Mouse (Mus musculus) kidney, adult 2 months (tissue): ENCODE results near the gene Actc1. TPM values are rescaled to one million over a fixed set of nuclear protein-coding genes. Genes with fewer than 3 reads are reported as not detected.
A peak's percentile ranks its signal among the peaks of the same experiment; 100 is the strongest.

ENCODE experiments used
- DNase-seq: peaks from one replicate; pipeline ENCODE4 v3.0.0; 2021
- H3K27ac ChIP-seq: fragments of 200-500 bp; 2 replicates; pipeline ENCODE4 v1.5.1; 2012; ENCODE audit warnings: low read depth, low read length, control low read depth, inconsistent platforms; ENCODE audit not compliant: insufficient read depth
- H3K27me3 ChIP-seq: fragments of 200-500 bp; replicated peaks from 2 replicates; pipeline ENCODE4 v1.6.1; 2012; ENCODE audit warnings: mild to moderate bottlenecking, moderate library complexity, low read length, inconsistent platforms; ENCODE audit not compliant: control insufficient read depth, insufficient read depth
- H3K36me3 ChIP-seq: fragments of 200-500 bp; 2 replicates; pipeline ENCODE4 v1.6.1; 2012; ENCODE audit warnings: mild to moderate bottlenecking, moderate library complexity, low read length, inconsistent platforms; ENCODE audit not compliant: control insufficient read depth, insufficient read depth
- H3K4me1 ChIP-seq: fragments of 200-500 bp; 2 replicates; pipeline ENCODE4 v1.6.1; 2011; ENCODE audit warnings: low read length; ENCODE audit not compliant: control insufficient read depth, insufficient read depth
- H3K4me3 ChIP-seq: fragments of 200-500 bp; 2 replicates; pipeline ENCODE4 v1.5.1; 2011; ENCODE audit warnings: mild to moderate bottlenecking, low read depth, low read length, control low read depth; ENCODE audit not compliant: insufficient read depth
- CTCF ChIP-seq: fragments of 200-500 bp; conservative IDR thresholded peaks from 2 replicates; pipeline ENCODE4 v1.5.1; 2011; ENCODE audit warnings: low read depth, mild to moderate bottlenecking, control low read depth, low read length, moderate library complexity, mixed read lengths; ENCODE audit not compliant: insufficient read depth, insufficient read length
- POLR2A ChIP-seq: fragments of 200-500 bp; IDR thresholded peaks from one replicate; pipeline ENCODE4 v1.6.1; 2011; ENCODE audit warnings: low read depth, low read length, control low read depth
- WGBS: fragments of 180-500 bp; shearing (Covaris S2); methylation state at CpG from one replicate; pipeline ENCODE4 v1.1.7; 2018; 5-methylcytosine and 5-hydroxymethylcytosine counted together
- polyA plus RNA-seq: library from polyadenylated mRNA; depleted of rRNA; stranded (reverse); fragments of >200 nt; gene quantifications from 2 replicates; pipeline ENCODE4 v1.2.3, GENCODE M21; 2012

The Actc1 gene
- polyA plus RNA-seq, 1 experiment = 4.5 TPM

- no peak for DNase-seq
- 74% methylated on average over 5 of the region's 5 CpGs for WGBS
- H3K27ac ChIP-seq = no peak overlapping the region
- TF ChIP-seq CTCF = no peak
- no peak for TF ChIP-seq POLR2A
- H3K27me3 ChIP-seq = no peaks in the 10 kb centered on the region
- H3K36me3 ChIP-seq = peaks cover 2% of the 10 kb centered on the region; the same call in 1 of the 2 replicates
- H3K4me3 ChIP-seq = no peak overlapping the region
- no peaks in the 10 kb centered on the region for H3K4me1 ChIP-seq
These were observed 42.0 kb upstream of the Actc1 start for GRCm38 (mm10) chr2:114095348-114095747.

DNA sequence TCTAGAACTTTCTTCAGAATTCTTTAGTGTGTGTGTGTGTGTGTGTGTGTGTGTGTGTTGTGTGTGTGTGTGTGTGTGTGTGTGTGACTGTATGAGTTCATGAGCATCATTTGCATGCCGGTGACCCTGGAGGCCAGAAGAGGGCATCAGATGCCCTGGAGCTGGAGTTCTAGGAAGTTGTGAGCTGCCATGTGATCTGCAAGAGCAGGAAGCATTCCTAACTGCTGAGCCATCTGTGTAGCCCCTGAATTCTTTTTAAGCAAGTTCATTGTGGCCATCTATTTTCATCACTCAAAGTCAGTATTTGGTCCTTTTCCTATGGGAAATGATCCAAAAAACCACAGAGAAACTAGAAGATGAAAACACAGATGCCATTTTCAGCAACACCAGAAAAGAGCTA is 41.3 kb upstream of the Actc1 start:
- 83% methylated on average over 1 of the region's 1 CpGs for WGBS
- Histone ChIP-seq H3K27ac (no peak overlapping the region), H3K4me1 (no peaks in the 10 kb centered on the region), H3K36me3 (peaks cover 2% of the 10 kb centered on the region; the same call in 1 of the 2 replicates), H3K27me3 (no peaks in the 10 kb centered on the region), H3K4me3 (no peak overlapping the region)
- no peak for DNase-seq
- no peak for TF ChIP-seq CTCF
- no peak for TF ChIP-seq POLR2A

GRCm38 (mm10) chr2:114093577-114093976 is 40.2 kb upstream of the Actc1 start:
- WGBS = 74% methylated on average over 9 of the region's 9 CpGs
- Histone ChIP-seq H3K4me3 (no peak overlapping the region), H3K4me1 (no peaks in the 10 kb centered on the region), H3K27ac (no peak overlapping the region), H3K27me3 (no peaks in the 10 kb centered on the region), H3K36me3 (peaks cover 2% of the 10 kb centered on the region; the same call in 1 of the 2 replicates)
- no peak for DNase-seq
- no peak for TF ChIP-seq POLR2A
- TF ChIP-seq CTCF = no peak

GRCm38 (mm10) chr2:114089862-114090261 is 36.5 kb upstream of the Actc1 start:
- Histone ChIP-seq H3K4me3 (no peak overlapping the region), H3K27me3 (no peaks in the 10 kb centered on the region), H3K4me1 (no peaks in the 10 kb centered on the region), H3K27ac (no peak overlapping the region), H3K36me3 (no peaks in the 10 kb centered on the region)
- WGBS = 78% methylated on average over 3 of the region's 3 CpGs
- peak; percentile 70 for DNase-seq
- TF ChIP-seq POLR2A = no peak
- no peak for TF ChIP-seq CTCF

DNA sequence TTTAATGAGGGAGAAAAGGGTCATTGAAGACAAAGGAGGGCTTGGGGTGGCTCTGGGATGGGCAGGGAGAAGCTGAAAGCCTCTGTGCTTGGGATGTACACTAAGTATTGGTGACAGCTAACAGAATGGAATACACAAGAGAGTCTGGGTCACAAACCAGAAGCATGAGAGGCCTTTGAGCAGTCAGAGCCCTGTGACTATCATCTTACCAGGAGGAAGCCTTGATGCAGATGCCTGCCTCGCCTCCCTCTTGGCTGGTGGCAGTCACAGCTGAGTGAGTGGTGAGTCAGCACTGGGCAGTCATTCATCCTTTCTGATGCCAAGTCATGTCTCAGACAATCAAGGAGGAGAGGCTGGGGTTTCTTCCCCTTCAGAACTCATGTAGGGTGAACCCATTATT is 33.9 kb upstream of the Actc1 start:
- H3K27me3 ChIP-seq = no peaks in the 10 kb centered on the region
- no peak overlapping the region for H3K4me3 ChIP-seq
- no peaks in the 10 kb centered on the region for H3K36me3 ChIP-seq
- DNase-seq = peak; percentile 19
- 15% methylated on average over 1 of the region's 1 CpGs for WGBS
- H3K27ac ChIP-seq = no peak overlapping the region
- no peak for TF ChIP-seq POLR2A
- no peak for TF ChIP-seq CTCF
- H3K4me1 ChIP-seq = no peaks in the 10 kb centered on the region

- no peak for DNase-seq
- no peaks in the 10 kb centered on the region for H3K4me1 ChIP-seq
- WGBS = 84% methylated on average over 2 of the region's 2 CpGs
These were observed 18.5 kb upstream of the Actc1 start for GRCm38 (mm10) chr2:114071876-114072275.

GRCm38 (mm10) chr2:114066226-114066625 is 12.9 kb upstream of the Actc1 start:
- no peak overlapping the region for H3K27ac ChIP-seq
- no peak for DNase-seq
- H3K4me1 ChIP-seq = no peaks in the 10 kb centered on the region
- 67% methylated on average over 3 of the region's 3 CpGs for WGBS
- TF ChIP-seq POLR2A (no peak), CTCF (no peak)
- H3K4me3 ChIP-seq = no peak overlapping the region
- no peaks in the 10 kb centered on the region for H3K27me3 ChIP-seq
- no peaks in the 10 kb centered on the region for H3K36me3 ChIP-seq

More at GRCm38 (mm10) chr2:114071876-114072275, 18.5 kb upstream of the Actc1 start:
- H3K27ac ChIP-seq = no peak overlapping the region
- TF ChIP-seq POLR2A (no peak), CTCF (no peak)
- no peaks in the 10 kb centered on the region for H3K36me3 ChIP-seq
- no peaks in the 10 kb centered on the region for H3K27me3 ChIP-seq
- H3K4me3 ChIP-seq = no peak overlapping the region

DNA sequence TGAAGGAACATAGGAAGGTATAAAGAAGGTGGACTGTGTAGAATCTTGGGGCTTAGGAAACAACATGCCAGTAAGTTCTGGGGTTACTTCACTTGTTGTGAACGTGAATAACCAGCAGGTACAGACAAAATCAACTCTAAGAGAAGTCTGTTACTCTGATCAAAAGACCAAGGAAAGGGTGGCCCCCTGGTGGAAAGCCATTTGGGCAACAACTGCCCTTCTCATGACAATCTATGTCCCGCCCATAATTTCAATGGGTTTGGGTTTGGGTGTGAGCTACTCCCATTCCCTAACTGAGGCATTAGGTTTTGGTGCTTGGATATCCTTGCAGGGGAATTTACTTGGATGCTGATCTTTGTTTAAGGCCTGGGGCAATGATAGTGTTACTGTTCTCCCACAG is 10.7 kb upstream of the Actc1 start:
- Histone ChIP-seq H3K27me3 (no peaks in the 10 kb centered on the region), H3K36me3 (no peaks in the 10 kb centered on the region), H3K4me3 (no peak overlapping the region), H3K4me1 (no peaks in the 10 kb centered on the region), H3K27ac (no peak overlapping the region)
- WGBS = 74% methylated on average over 2 of the region's 2 CpGs
- no peak for DNase-seq
- TF ChIP-seq POLR2A = no peak
- TF ChIP-seq CTCF = no peak
